Mouse (Mus musculus): Measurements from ENCODE around the gene Anxa6. TPM values are rescaled to one million over a fixed set of nuclear protein-coding genes. Genes with fewer than 3 reads are reported as not detected.

The Anxa6 gene
- total and polyA plus RNA-seq, 3 experiments, result 136 to 213 (median 205) TPM

DNA sequence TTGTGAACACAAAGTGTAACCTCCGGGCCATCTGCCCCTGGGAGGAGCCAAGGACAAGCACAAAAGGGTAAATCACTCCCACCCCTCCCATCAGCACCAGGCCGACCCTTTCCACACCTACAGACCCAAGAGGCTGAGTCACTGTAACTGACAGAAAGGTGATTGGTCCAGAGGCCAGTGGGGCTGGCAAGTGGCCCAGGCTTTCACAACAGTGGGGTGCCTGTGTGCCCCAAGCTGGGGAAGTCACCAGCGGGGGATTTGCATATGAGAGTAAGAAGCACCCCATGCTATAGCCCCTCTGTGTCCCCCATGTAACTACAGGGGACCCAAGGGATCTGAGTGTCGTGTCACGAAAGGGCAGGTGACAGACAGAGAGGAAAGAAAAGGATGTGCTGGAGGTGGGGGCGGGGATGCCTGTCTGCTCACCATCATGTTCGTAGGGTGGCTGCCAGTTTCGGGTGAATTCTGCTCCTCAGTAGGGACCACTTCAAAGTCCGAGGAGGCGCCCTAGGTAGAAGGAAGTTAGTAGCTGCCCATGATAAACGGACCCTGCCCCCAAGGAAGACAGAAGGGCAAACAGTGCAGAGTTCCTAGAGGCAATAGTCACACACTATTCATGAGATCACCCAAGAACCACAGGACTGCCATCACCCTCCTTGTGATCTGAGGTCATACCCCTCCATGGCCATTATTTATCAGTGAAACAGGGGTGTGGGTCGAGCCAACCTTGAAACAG, 97.0 kb downstream of the Anxa6 start:
- Histone ChIP-seq H3K4me3 (no peak overlapping the region), H3K79me2 (replicated peaks; ENCODE audit: control insufficient read depth, insufficient read depth, low read length) (no peaks in the 10 kb centered on the region), H3K27ac (no peak overlapping the region), H3K4me1 (ENCODE audit: control insufficient read depth, insufficient read depth, low read length) (peaks cover 3% of the 10 kb centered on the region), H3K9ac (ENCODE audit: low read depth, low read length) (no peak overlapping the region), H3K36me3 (ENCODE audit: control insufficient read depth, insufficient read depth, low read length) (no peaks in the 10 kb centered on the region), H3K27me3 (ENCODE audit: control insufficient read depth, insufficient read depth, low read length) (no peaks in the 10 kb centered on the region)
- WGBS, result 54% methylated on average over 12 of the region's 12 CpGs
- DNase-seq, result no peak
- TF ChIP-seq POLR2A (IDR thresholded peaks at IDR 0.05; ENCODE audit: insufficient read depth, low read depth, low read length), result no peak
- TF ChIP-seq EP300 (IDR thresholded peaks at IDR 0.05; ENCODE audit: insufficient read depth, low read depth, low read length), result no peak
- no peak for TF ChIP-seq CTCF (IDR thresholded peaks at IDR 0.05)
- intact Hi-C loops (cut with DNase I), result no loop called here

DNA sequence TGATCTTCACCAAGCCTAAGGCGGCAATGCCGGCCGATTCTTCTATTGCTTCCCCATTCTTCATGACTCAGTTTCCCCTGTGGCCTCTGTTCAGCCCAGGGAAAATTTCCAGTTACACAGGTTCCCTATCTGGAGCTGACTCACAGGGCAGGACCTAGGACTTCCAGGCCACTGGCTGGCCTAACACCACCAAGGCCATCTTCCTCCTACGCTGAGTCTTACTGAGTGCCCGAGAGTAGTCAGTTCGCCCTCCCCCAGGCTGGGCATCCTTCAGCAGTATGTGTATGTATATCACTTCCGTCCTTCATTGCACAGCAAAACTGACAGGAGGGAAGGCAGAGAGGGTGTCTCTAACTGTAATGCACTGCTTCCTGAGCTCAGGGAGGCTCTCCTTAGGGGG, 99.0 kb downstream of the Anxa6 start:
- no peak for TF ChIP-seq POLR2A (IDR thresholded peaks at IDR 0.05; ENCODE audit: insufficient read depth, low read depth, low read length)
- TF ChIP-seq EP300 (IDR thresholded peaks at IDR 0.05; ENCODE audit: insufficient read depth, low read depth, low read length), result no peak
- no peak for TF ChIP-seq CTCF (IDR thresholded peaks at IDR 0.05)
- no peaks in the 10 kb centered on the region for H3K27me3 ChIP-seq (ENCODE audit: control insufficient read depth, insufficient read depth, low read length)
- H3K79me2 ChIP-seq (replicated peaks; ENCODE audit: control insufficient read depth, insufficient read depth, low read length), result no peaks in the 10 kb centered on the region
- no peaks in the 10 kb centered on the region for H3K36me3 ChIP-seq (ENCODE audit: control insufficient read depth, insufficient read depth, low read length)
- intact Hi-C loops (cut with DNase I), result loop anchor here (5.0 kb wide), 1 partner anchor 153 kb away; no protein-coding TSS in a partner anchor
- no peak for DNase-seq
- no peaks in the 10 kb centered on the region; the same call in 1 of the 2 replicates for H3K4me1 ChIP-seq (ENCODE audit: control insufficient read depth, insufficient read depth, low read length)
- H3K9ac ChIP-seq (ENCODE audit: low read depth, low read length), result no peak overlapping the region
- WGBS, result 90% methylated on average over 7 of the region's 7 CpGs
- no peak overlapping the region for H3K27ac ChIP-seq
- H3K4me3 ChIP-seq, result no peak overlapping the region

DNA sequence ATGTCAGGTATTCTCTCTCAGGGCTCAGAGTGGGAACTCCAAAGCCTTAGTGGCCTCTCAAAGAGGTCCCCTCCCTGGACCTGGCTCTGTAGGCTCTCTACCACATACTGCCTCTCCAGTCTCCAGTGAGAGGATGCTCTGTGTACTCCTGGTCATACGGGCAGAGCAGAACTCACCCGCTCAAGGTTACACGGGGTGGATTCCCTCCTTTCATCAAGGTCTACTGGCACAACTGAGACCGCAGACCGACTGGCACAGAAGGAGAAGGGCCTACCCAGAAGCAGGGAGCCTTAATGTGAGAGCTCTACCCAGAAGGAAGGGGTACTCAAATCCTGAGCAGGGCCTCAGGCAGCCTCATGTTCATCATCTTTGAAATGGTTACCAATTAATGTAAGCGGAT, 100.7 kb downstream of the Anxa6 start:
- no peak overlapping the region for H3K9ac ChIP-seq (ENCODE audit: low read depth, low read length)
- intact Hi-C loops (cut with DNase I), result loop anchor here (5.0 kb wide), 1 partner anchor 155 kb away; no protein-coding TSS in a partner anchor
- no peak overlapping the region for H3K4me3 ChIP-seq
- H3K4me1 ChIP-seq (ENCODE audit: control insufficient read depth, insufficient read depth, low read length), result no peaks in the 10 kb centered on the region
- no peak for TF ChIP-seq EP300 (IDR thresholded peaks at IDR 0.05; ENCODE audit: insufficient read depth, low read depth, low read length)
- no peak for TF ChIP-seq POLR2A (IDR thresholded peaks at IDR 0.05; ENCODE audit: insufficient read depth, low read depth, low read length)
- no peak for TF ChIP-seq CTCF (IDR thresholded peaks at IDR 0.05)
- H3K79me2 ChIP-seq (replicated peaks; ENCODE audit: control insufficient read depth, insufficient read depth, low read length), result no peaks in the 10 kb centered on the region
- WGBS, result 86% methylated on average over 6 of the region's 6 CpGs
- no peak for DNase-seq
- H3K27me3 ChIP-seq (ENCODE audit: control insufficient read depth, insufficient read depth, low read length), result no peaks in the 10 kb centered on the region
- H3K27ac ChIP-seq, result no peak overlapping the region
- no peaks in the 10 kb centered on the region for H3K36me3 ChIP-seq (ENCODE audit: control insufficient read depth, insufficient read depth, low read length)

DNA sequence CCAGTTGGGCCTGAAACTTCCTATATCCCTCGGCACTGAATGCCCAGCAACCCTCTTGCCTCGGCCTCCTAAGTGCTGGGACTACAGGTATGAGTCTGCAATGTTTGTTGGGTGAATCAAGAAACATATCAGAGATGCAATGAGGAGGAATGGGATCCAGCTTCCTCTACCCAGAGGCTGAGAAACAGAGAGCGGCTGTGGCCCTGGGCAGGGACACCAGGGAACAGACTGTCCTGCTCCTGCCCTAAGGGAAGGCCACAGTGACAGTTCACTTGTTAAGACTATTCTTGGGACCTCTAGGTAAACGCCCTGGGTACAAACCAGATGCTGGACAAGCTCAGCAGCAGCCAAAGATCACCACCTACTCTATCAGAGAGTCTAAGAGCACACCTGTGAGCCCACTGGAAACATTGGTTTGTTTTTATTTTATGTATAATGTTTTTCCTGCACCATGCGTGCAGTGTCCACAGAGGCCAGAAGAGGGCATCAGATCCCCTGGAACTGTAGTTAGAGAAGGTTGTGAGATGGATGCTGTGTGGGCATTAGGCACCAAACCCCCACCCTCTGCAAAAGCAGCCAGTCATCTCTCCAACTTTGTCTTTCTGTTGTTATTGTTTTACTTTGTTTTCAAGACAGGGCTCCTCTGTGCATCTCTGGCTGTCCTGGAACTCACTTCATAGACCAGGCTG, 101.7 kb downstream of the Anxa6 start:
- 73% methylated on average over 5 of the region's 5 CpGs for WGBS
- peak; percentile 41 to 72 for DNase-seq
- TF ChIP-seq EP300 (IDR thresholded peaks at IDR 0.05; ENCODE audit: insufficient read depth, low read depth, low read length) (peak; percentile 68; the same call in 1 of the 2 replicates), CTCF (IDR thresholded peaks at IDR 0.05) (peak; percentile 93), POLR2A (IDR thresholded peaks at IDR 0.05; ENCODE audit: insufficient read depth, low read depth, low read length) (no peak)
- no peaks in the 10 kb centered on the region for H3K4me1 ChIP-seq (ENCODE audit: control insufficient read depth, insufficient read depth, low read length)
- no peak overlapping the region for H3K9ac ChIP-seq (ENCODE audit: low read depth, low read length)
- intact Hi-C loops (cut with DNase I), result loop anchor here (1.0 to 5.0 kb wide), 3 partner anchors 53 to 156 kb away; no protein-coding TSS in a partner anchor
- no peaks in the 10 kb centered on the region for H3K79me2 ChIP-seq (replicated peaks; ENCODE audit: control insufficient read depth, insufficient read depth, low read length)
- no peak overlapping the region for H3K27ac ChIP-seq
- no peaks in the 10 kb centered on the region for H3K27me3 ChIP-seq (ENCODE audit: control insufficient read depth, insufficient read depth, low read length)
- no peaks in the 10 kb centered on the region for H3K36me3 ChIP-seq (ENCODE audit: control insufficient read depth, insufficient read depth, low read length)
- no peak overlapping the region for H3K4me3 ChIP-seq

DNA sequence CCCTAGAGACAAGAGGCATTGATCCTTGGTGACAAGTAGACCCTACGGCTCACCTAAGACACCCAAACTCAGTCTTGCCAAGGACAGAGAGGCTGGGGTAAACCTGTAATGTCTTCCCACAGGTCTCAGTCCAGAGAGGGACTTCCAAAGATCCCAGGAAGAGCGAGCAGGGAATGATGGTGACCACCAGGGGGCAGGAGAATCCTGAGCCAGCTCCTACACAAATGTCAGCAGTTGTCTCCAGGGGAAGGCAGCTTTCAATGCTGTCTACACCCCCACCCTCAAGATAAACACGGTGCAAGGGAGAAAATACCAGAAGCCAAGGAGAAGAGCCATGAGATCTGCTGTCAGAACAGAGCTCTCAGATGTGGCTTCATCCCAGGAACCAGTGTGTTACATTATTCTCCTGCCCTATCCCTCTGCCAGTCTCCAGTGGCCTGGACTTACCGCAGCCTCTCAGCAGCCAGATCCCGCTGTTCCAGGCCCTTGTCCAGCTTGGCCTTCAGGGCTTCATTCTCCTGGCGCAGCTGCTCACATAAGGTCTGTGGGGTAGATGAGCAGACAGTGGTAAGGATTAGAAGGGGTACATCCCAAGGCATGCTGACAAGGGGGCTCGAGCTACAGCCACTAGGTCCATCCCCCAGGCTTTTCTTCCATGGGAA, 102.8 kb downstream of the Anxa6 start:
- Histone ChIP-seq H3K79me2 (replicated peaks; ENCODE audit: control insufficient read depth, insufficient read depth, low read length) (no peaks in the 10 kb centered on the region), H3K4me1 (ENCODE audit: control insufficient read depth, insufficient read depth, low read length) (no peaks in the 10 kb centered on the region), H3K27ac (no peak overlapping the region; the same call in 1 of the 2 replicates), H3K36me3 (ENCODE audit: control insufficient read depth, insufficient read depth, low read length) (no peaks in the 10 kb centered on the region), H3K27me3 (ENCODE audit: control insufficient read depth, insufficient read depth, low read length) (no peaks in the 10 kb centered on the region), H3K9ac (ENCODE audit: low read depth, low read length) (no peak overlapping the region), H3K4me3 (no peak overlapping the region)
- TF ChIP-seq POLR2A (IDR thresholded peaks at IDR 0.05; ENCODE audit: insufficient read depth, low read depth, low read length), result no peak
- peak; percentile 85 for TF ChIP-seq CTCF (IDR thresholded peaks at IDR 0.05)
- 0 out of 2 replicates have a peak, but pooled peaks have one; percentile 34 for TF ChIP-seq EP300 (IDR thresholded peaks at IDR 0.05; ENCODE audit: insufficient read depth, low read depth, low read length)
- 56% methylated on average over 7 of the region's 7 CpGs for WGBS
- intact Hi-C loops (cut with DNase I), result loop anchor here (2.0 to 5.0 kb wide), 2 partner anchors 108 to 157 kb away; no protein-coding TSS in a partner anchor
- DNase-seq, result peak in 1 of 2 experiments; percentile 64

All from heart, adult 2 months (tissue).